Mouse (Mus musculus) retina, adult 2 months (tissue): ENCODE measurements around the gene Tsen54.
A peak's percentile ranks its signal among the peaks of the same experiment; 100 is the strongest.
"Not testable (repeated sequence)": the region's sequence is repeated elsewhere in the genome, so short reads cannot be mapped to it uniquely, and the experiment has no call there.

Experiments used
- DNase-seq: peaks from one replicate; pipeline ENCODE4 v3.0.0-alpha.2; 2012; ENCODE audit warnings: low read depth, low spot score

Gene Tsen54

DNA sequence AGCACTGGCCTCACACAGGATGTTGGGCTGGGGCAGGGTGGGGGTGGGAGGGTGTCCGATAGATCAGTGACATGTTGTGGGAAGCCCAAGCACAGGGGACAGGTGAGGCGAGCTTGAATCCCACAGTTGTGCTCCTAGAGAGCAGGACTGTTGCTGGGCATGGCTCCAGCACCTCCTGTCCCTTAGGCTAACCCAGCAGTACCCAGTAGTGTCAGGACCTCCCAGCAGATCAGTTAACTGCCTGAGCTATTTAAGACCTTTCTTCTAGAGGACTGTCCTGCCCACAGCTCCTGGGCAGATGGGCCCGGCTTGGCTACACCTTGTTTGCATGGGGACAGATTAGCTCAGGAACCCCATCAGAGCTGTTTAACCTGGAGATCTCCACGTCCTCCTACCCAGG lies 14.5 kb downstream of the Tsen54 start:
- DNase-seq: no peak

DNA sequence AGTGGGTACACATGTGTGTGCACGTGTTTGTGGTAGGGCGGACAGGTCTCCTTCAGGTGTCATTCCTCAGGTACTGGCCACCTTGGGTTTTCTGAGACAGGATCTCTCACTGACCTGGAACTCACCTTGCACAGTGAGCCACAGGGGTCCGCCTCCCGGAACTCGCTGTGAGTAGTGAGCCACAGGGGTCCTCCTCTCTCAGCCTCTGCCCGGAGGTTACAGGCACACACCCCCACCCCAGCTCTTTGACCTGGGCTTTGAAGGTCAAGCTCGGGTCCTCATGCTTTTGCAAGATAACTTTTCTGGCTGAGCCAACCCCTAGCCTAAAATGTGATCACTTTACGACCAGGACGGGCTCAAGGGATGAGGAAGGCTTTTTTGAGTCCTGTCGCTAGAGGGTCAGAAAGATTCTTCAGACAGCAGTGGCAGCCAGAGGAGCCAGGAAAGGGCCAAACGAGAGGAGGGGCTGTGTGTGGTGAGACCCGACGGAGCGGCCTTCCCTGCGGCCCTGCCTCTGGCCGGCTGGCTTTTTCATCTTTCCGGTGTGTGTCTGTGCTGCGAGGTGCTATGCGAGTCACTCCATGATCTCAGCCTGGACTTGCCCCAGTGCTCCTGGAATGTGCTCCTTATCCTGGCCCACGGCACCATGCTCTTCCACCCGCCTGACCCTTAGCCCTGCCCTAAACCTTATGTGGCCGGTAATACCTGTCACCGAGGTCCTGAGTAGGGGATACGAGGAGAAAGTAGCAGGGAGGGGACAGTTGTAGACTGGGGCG lies 16.2 kb downstream of the Tsen54 start:
- no peak for DNase-seq

DNA sequence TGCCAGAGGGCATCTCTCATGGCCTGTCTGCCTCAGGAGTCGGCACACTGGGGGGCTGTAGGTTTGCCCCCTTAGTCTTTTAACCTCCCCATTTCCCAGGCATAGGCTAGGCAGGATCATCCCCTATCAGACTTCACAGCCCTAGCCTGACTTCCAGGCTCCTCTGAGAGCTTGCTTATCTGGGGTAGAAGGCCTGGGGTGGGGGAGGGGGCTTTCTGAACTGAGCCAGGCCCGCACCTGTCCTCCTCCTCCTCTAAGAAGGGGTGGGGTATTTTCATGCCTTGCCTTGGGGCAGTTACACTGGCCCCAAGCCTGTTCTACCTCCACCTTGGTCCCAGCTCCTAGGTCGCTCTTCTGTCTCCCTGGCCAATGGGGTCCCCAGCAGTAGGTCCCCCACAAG lies 17.0 kb downstream of the Tsen54 start:
- DNase-seq: no peak

DNA sequence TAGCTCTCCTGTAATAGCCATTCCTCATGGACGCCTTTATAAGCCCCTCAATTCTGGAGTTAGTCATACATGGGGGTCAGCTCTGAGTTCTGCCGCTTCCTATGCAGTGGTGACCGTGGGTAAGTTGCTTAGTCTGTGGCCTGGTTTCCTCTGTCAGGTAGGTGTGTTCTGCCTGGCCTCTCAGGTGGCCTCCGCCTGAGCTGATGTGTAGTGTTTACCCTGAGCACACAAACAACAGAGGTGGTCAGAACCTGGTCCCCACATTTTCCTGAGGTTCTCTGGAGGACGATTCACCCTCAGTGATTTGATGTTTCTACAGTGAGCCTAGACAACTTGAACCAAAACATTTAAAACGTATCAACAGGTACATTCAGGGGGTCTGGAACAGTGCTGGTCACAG lies 17.5 kb downstream of the Tsen54 start:
- no peak for DNase-seq

DNA sequence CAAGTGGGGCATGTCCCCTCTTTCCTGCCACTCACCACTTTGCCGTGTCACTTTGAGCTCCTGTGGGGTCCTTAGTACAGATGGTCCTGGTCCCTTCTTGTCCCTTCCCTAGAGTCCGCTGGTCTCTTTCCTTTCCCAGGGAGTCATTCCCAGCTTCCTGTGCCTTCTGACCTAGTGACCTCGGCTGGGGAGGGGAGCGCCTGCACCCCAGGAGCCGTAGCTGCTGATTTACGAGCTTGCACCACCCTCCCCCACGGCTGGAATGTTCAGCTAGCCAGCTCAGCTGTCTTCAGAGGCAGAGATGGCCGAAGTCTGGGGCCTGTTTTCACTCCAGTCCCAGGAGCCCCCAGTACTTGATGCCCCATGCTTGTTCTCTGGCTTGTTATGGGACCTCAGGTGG lies 18.0 kb downstream of the Tsen54 start:
- DNase-seq: no peak

DNA sequence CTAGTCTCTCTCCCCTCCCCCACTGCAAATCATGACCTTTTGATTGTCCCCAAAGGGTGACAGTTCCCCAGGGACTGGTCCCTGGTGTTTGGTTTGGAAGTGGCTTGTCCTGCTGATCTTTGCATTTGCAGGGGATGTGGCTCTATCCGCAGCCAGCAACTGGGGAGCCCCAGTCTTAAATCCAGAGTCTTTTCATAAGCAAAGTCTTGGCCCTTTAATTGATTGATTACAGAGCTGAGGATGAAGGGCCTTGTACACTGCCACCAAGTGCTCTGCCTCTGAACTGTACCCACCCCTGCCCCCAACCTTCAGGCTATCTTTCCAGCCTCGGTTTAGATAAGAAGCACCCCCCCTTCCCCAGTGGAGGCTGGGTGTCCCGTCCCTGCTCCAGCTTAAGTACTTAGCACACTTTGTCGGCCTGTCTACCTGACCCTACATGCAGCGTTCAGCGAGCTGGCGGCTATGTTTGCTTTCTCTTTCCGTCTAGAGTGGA lies 18.5 kb downstream of the Tsen54 start:
- peak; percentile 66 for DNase-seq

DNA sequence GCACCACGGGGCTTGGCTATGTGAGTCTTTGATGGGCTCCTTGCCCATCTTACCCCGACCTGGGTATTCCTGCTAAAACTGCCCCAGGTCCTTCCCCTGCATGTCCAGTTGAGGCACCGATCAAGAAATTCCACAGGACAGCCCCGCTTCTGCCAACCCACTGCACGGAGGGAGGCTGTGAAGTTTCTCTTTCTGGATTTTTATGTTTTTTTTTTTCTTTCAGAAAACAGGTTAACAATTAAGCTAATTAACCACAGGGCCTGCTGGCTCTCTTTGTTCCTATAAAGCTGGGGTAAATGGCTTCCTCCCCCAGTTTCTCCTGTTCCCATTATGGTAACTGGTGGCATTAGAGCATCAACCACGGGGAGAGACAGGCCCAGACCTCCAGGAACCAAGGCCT lies 19.5 kb downstream of the Tsen54 start:
- no peak for DNase-seq

DNA sequence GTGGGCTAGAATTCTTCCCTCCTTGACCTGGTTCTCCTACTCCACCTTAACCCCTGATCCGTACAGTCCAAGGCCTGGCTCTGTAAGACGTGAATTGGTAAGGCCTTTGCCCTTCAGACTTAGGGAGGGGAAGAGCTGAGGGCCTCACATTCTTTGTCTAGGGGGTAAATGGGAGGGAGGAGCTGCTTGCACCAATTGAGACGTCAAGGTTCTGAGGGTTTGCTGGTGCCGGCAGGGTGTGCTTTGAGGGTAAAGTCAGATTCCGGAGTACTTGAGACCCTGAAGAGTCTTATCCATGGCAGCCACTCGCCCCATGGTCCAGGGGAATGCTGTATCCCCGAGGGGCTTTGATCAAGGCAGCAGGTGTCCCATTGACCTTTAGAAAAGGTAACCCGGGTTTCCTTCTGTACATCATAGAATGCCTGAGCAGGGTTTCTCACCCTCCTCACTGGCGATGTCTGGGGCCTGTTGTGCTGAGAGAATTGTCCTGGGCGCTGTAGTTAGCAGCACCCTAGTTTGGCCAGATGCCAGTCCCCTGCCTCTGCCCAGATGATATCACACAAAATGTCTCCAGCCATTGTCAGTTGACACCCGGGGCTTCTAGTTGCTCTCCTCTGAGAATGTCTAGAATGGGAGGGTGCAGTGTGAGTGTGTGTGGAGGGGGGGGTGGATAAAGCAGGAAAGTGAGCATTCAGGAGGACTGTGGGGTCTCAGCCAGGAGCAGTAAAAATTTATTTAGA lies 22.3 kb downstream of the Tsen54 start:
- DNase-seq: no peak

DNA sequence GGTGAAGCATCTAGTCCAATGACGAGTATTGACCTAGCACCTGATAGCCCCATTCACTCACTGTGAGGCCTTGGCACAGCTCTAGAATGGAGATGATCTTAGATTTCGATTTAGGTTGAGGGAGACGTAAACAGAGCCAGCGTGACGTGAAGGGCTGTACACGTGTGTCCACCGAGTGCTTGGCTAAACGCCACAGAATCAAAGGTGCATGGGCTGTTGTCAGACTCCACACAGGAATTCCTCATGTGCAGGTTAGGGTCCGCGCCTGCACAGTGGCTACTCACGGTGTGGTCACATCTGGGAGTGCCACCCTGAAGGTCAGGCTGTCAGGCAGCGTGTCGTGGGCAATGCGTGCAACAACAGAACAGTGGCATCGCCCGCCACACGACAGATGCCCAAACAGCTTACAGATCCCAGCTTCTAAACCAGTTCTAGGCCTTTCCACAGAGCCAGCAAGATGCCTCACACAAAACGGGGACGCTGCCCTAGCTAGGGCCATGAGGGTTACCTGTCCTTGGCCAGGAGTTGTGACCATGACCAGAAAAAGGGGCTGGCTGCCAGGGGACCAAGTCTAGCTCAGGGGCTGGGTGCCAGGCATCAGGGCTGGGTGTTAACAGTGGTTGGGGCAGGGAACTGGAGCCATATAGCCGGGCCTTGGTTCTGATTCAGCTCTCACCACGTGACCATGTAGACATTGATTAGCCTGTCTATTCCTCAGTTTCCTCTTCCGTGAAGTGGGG lies 23.3 kb downstream of the Tsen54 start:
- no peak for DNase-seq

DNA sequence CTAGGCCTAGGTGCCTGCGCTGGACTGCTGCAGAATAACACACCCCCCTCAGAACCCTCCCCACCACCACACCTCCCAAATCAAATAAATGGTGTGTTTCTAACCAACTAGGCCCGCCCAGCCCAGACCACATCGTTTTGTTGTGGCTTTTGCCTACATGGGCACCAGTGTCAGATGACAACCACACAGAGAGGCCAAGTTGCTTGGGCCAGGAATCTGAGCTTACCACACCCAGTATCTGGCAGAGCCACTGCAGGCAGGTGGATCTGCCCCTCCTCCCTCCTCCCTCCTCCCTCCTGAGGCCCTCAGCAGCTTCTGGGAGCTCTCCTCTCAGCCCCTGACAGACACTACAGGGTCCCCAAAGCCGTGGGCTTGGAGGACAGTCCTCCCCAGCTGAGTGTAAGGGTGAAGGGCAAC lies 24.4 kb downstream of the Tsen54 start:
- no peak for DNase-seq

DNA sequence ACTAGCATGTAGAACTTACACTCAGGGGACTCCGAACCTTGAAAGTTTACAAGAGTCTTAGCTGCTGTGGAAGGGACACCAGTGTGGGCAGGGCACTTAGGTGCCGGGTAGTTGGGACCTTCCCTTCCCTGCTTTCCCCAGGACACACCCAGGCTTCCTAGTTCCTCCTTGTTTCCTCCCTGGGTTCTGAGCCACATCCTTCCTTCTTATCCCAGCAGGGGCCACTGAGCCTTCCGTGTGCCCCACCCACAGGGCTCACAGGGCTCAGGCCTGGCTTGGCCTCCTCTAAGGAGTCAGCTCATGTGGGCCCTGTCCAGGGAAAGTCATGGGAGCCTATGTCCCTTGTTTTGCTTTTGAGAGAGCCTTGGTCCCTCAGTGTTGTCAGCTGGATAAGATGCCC lies 25.2 kb downstream of the Tsen54 start:
- no peak for DNase-seq

DNA sequence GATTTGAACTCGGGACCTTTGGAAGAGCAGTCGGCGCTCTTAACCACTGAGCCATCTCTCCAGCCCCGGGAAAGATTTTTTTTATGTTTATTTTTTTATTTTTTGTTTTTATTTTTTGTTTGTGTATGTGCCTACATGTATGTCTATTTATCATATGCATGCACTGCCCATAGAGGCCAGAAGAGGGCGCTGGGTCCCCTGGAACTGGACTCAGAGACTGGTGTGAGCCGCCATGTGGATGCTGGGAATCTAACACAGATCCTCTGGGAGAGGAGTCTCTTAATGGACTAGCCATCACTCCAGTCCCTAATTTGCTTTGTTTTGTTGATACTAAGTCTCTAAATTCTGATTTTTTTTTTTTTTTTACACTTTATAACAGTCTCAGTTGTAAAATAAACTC lies 26.5 kb downstream of the Tsen54 start:
- DNase-seq: no peak

DNA sequence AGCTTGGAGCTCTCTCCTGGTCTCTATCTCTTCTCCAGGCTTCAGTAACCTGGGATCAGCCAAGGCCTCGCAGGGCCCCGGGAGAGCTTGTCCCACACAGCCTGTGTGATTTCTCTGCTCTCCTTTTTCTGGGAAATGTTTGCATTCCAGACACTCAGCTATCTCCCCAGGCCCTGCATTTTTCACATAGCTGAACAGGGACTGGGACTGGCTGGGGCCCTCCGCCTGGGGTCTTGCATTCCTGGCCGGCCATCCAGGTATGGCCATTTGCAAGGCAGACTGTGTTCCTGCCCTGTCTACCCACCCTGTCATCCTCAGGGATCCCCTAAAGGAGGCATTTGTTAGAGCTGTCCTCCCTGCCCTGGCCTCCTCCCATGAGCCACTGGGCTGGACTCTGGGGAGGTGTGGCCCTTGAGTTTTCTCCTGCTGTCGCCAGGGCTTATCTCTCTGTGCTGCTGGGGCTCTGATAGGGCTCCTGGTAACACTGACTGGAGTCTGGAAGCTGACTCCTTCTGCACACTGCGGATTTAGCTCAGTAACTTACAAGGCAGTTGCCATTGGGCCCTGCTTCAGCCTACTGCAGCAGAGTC lies 27.5 kb downstream of the Tsen54 start:
- DNase-seq: no peak

DNA sequence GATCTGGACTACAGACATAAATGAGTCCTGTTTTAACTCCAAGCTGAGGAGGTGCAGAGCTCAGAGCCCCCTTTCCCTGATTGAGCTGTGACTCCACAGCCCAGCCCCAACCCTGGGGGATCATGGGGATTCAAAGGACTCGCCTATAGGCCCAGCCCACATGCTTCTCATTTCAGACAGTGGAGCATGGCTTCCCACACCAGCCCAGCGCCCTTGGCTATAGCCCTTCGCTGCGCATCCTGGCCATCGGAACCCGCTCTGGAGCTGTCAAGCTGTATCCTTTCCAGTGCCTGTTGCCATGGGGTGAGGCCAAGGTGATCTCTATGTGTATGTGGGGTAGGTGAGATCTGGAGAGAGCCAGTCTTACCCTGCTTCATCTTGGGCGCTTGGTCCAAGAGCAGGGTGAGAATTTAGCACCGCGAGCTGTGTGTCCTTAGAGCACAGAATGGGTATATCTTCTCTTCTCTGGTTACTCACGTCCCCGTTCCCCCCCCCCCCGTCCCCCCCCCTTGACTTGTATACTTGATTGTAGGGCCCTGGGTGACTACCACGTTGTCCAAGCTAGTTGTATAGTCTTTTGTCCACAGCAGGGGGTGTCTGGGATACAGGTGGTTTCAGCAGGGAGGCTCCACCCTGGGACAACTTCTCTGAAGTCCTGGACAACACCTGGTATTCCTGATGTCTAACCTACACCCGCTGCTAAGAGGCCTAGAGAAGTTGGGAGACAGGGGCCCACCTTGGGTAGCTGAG lies 28.8 kb downstream of the Tsen54 start:
- no peak for DNase-seq

DNA sequence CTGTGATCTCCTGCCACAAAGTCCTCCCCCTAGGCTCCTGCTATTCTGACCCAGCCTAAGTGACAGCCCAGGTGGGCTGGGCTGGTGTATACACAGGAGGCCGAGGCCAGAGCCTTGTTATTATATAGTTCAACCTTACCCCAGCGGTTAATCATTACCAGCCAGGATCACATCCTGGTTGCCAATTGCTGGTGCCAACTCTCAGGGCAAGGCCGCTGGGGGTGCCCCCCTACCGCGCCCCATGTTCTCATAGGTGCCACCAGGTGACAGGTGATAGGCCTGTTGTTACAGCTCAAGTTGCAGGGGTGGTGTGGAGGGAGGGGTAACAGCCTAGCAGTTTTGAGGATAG lies 29.3 kb downstream of the Tsen54 start:
- DNase-seq: no peak

DNA sequence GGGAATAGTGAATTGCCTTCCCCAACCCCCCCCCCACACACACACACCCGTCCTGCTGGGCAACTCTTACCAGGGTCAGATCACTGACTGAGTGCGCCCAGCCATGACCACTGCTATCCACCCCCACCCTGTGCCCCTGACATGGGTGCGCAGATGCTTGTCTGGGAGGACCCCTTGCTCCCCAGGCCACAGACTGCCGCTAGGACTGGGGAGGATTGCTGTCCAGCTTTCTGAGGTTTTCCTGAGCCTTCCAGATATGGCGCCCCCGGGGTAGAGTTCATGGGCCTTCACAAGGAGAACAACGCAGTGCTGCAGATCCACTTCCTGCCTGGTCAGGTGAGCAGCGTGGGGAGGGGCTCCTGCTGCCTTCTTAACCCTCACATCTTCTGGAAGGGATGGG lies 29.7 kb downstream of the Tsen54 start:
- DNase-seq: no peak

DNA sequence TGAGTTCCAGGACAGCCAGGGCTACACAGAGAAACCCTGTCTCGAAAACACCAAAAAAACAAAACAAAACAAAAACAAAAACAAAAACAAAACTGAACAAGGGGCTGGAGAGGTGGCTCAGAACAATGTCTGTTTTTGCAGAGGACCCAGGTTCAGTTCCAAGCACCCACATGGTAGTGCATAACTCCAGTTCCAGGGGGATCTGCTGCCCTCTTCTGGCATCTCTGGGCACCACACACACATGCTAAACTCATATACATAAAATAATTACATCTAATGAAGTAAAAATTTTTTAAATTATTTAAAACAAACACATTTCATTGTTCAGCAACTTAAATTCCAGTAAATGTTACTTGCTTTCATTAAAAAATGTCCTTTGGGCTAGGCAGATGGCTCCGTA lies 31.3 kb downstream of the Tsen54 start:
- DNase-seq: no peak

DNA sequence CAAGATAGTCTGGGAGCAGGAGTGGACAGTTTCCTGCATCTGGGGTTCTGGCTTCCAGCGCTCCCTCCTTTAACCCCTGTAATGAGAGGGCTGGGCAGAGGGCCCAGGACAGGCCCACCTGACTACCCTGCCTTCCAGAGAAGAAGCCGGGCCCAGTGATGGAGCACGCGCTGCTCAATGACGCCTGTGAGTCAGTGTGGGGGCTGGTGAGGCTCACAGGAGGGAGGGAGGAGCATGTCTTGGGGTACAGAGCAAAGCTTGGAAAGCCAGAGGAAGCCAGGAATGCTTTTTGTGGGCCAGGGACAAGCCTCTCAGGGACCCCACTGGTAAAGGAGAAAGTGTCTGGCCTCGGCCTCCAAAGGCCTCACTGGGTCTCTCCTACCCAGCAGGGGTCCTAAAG lies 40.1 kb downstream of the Tsen54 start:
- no peak for DNase-seq

DNA sequence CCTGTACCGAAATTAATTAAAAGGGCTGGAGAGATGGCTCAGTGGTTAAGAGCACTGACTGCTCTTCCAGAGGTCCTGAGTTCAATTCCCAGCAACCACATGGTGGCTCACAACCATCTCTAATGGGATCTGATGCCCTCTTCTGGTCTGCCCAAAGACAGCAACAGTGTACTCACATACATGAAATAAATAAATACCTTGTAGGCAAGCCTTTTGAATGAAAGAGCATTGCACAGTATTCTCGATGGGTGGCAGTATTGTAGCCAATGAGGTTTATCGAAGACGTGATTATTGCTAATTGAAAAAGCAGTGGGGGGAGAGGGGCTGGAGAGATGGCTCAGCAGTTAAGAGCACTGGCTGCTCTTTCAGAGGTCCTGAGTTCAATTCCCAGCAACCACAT lies 42.6 kb downstream of the Tsen54 start:
- DNase-seq: not testable (repeated sequence)

DNA sequence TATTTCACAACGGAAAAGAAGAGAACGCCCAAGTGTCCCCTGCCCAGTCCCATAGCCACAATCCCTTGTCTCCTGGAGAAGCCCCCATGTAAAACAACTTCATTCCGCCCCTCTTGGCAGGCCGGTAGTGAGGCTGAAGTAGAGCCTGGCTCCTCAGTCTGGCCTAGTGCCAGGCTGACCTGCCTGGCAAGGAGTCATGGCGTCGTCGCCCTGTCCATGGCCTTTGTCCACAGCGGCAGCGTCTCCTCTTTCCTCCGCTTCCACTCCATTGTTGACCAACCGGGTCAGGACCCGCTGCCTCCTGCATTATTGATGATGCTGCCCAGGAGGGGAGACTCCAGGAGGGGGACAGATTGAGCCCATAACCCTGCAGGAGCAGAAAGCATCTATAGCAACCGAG lies 43.4 kb downstream of the Tsen54 start:
- DNase-seq: no peak

DNA sequence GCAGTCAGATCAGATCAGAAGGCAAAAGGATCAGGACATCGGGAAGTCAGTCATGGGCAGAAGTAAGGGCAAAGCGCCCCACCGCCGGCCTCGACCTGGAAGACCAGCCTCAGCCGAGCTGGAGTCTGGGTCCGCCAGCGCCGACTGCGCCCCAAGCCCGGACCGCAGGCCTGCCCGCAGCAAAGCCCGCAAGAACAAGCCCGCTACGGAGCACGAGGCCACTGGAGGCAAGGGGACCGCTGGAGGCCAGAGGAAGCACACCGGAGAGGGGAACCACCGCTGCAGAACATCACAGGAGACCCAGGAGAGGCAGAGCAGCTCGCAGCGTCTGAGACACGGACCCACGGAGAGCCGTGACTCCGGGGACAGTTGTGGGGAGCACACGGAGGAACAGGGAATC lies 43.8 kb downstream of the Tsen54 start, which contains the start of gene Myo15b:
Gene Myo15b (plus strand): TSS at position 53 of the 400 bp plus-strand sequence.
- DNase-seq: no peak
